Mouse (Mus musculus) megakaryocyte, embryonic 14.5 days (primary cell): ENCODE measurements around the gene Pfn3. TPM values are rescaled to one million over a fixed set of nuclear protein-coding genes. Genes with fewer than 3 reads are reported as not detected.

Source experiments
- H3K27me3 ChIP-seq: replicated peaks from 2 replicates; pipeline ENCODE3; 2012; ENCODE audit warnings: inconsistent platforms
- H3K36me3 ChIP-seq: replicated peaks from 2 replicates; pipeline ENCODE3; 2012; ENCODE audit warnings: low read length, inconsistent platforms, mixed read lengths
- H3K4me1 ChIP-seq: 2 replicates; pipeline ENCODE4 v1.6.1; 2012; ENCODE audit warnings: inconsistent platforms
- H3K4me3 ChIP-seq: replicated peaks from 2 replicates; pipeline ENCODE3; 2012; ENCODE audit warnings: moderate library complexity, mild to moderate bottlenecking, inconsistent platforms
- H3K9me3 ChIP-seq: 2 replicates; pipeline ENCODE4 v1.6.1; 2012; ENCODE audit warnings: inconsistent platforms
- FLI1 ChIP-seq: IDR thresholded peaks from 2 replicates; pipeline ENCODE4 v1.6.1; 2012; ENCODE audit warnings: low read length, inconsistent platforms, mixed read lengths
- GATA1 ChIP-seq: IDR thresholded peaks from 3 replicates; pipeline ENCODE4 v1.6.1; 2012; ENCODE audit warnings: mixed read lengths, low read length, inconsistent platforms, borderline replicate concordance
- polyA plus RNA-seq: library from polyadenylated mRNA; stranded (reverse); fragments of >175 nt; gene quantifications from 2 replicates; pipeline ENCODE4 v1.2.3, GENCODE M21; 2012; ENCODE audit warnings: low replicate concordance; ENCODE audit not compliant: insufficient read depth

Gene Pfn3
- polyA plus RNA-seq, 1 experiment = not detected

DNA sequence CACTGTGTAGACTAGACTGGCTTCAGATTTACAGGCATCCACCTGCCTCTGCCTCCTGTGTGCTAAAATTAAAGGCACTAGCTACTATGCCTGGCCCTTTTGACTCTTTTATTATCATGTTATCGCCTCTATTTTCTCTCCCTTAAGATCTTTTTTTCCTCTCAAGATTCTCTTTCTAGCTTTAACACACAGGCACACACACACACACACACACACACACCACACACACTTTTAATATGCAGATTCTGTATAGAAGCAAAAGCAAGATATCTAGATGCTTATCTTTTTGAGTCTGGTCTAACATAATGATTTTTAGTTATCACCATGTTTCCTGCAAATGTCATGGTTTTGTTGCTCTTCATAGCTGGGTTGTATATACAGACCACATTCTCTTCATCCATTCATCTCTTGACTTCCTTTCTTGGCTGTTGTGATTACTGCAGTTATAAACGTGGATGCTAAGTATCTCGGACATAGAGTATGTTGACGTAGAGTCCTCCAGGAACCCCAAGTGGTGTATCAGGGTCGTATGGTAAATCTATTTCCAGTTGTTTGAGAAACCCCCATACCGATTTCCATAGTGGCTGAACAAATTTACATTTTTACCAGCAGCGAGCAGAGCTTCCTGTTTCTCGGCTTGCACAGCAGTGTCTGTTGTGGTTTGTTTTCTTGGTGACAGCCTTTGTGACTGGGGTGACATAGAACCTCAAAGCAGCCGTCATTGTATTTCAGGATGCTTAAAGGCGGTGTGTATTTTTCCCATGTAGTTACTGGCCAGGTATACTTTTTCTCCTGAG, 17.1 kb upstream of the Pfn3 start:
- TF ChIP-seq GATA1 = no peak
- no peak for TF ChIP-seq FLI1
- Histone ChIP-seq H3K4me1 (peaks cover 38% of the 10 kb centered on the region), H3K9me3 (peaks cover 3% of the 10 kb centered on the region; the same call in 1 of the 2 replicates), H3K27me3 (peaks cover 5% of the 10 kb centered on the region), H3K36me3 (no peaks in the 10 kb centered on the region), H3K4me3 (peak overlapping the region; percentile 72)

DNA sequence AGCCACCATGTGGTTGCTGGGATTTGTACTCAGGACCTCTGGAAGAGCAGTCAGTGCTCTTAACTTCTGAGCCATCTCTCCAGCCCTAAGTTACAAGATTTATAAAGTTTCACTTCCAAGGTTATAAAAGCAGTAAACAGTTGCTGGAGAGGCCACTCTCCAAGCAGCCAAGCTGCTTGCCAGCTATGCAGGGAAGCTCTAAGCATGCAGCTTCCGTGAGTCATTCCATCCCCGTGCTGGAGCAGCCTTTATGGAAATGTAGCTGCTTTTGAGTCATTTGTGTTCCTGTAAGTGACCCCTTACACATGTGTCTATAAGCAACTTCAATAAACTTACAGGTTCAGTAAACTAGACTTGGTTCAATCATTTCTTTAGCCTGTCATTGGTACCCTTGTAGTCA, 15.5 kb upstream of the Pfn3 start:
- Histone ChIP-seq H3K27me3 (peaks cover 19% of the 10 kb centered on the region), H3K36me3 (no peaks in the 10 kb centered on the region), H3K9me3 (peaks cover 3% of the 10 kb centered on the region; the same call in 1 of the 2 replicates), H3K4me3 (no peak overlapping the region), H3K4me1 (peaks cover 38% of the 10 kb centered on the region)
- TF ChIP-seq GATA1 (no peak), FLI1 (no peak)

- no peaks in the 10 kb centered on the region for H3K36me3 ChIP-seq
- H3K4me3 ChIP-seq = peak overlapping the region; percentile 84
- TF ChIP-seq GATA1 (no peak), FLI1 (no peak)
- peaks cover 3% of the 10 kb centered on the region; the same call in 1 of the 2 replicates for H3K9me3 ChIP-seq
- H3K4me1 ChIP-seq = peaks cover 38% of the 10 kb centered on the region
- peaks cover 22% of the 10 kb centered on the region for H3K27me3 ChIP-seq
These were observed 14.3 kb upstream of the Pfn3 start for GRCm38 (mm10) chr13:55429226-55429888.

- no peak within 1 kb of the TSS for H3K4me3 ChIP-seq
- peaks cover 3% of the 10 kb centered on the region; the same call in 1 of the 2 replicates for H3K9me3 ChIP-seq
- TF ChIP-seq GATA1 = no peak
- TF ChIP-seq FLI1 = no peak
- peaks cover 43% of the 10 kb centered on the region for H3K27me3 ChIP-seq
- peaks cover 19% of the 10 kb centered on the region for H3K4me1 ChIP-seq
- no peaks in the 10 kb centered on the region for H3K36me3 ChIP-seq
These were observed 11.6 kb upstream of the Pfn3 start, which contains the start of gene F12 for GRCm38 (mm10) chr13:55426613-55427012. F12 (minus strand) TSS chr13:55426793.

- H3K27me3 ChIP-seq = peaks cover 74% of the 10 kb centered on the region
These were observed 6.1 kb upstream of the Pfn3 start for GRCm38 (mm10) chr13:55420933-55421800.

GRCm38 (mm10) chr13:55420018-55420932, 5.2 kb upstream of the Pfn3 start:
- Histone ChIP-seq H3K4me1 (peaks cover 40% of the 10 kb centered on the region), H3K36me3 (no peaks in the 10 kb centered on the region), H3K4me3 (peak overlapping the region; percentile 70), H3K27me3 (peaks cover 69% of the 10 kb centered on the region), H3K9me3 (peaks cover 11% of the 10 kb centered on the region)
- TF ChIP-seq GATA1 (no peak), FLI1 (no peak)

More at GRCm38 (mm10) chr13:55420933-55421800, 6.1 kb upstream of the Pfn3 start:
- Histone ChIP-seq H3K9me3 (peaks cover 11% of the 10 kb centered on the region), H3K36me3 (no peaks in the 10 kb centered on the region), H3K4me3 (peak overlapping the region; percentile 87), H3K4me1 (peaks cover 40% of the 10 kb centered on the region)
- TF ChIP-seq GATA1 (no peak), FLI1 (no peak)

DNA sequence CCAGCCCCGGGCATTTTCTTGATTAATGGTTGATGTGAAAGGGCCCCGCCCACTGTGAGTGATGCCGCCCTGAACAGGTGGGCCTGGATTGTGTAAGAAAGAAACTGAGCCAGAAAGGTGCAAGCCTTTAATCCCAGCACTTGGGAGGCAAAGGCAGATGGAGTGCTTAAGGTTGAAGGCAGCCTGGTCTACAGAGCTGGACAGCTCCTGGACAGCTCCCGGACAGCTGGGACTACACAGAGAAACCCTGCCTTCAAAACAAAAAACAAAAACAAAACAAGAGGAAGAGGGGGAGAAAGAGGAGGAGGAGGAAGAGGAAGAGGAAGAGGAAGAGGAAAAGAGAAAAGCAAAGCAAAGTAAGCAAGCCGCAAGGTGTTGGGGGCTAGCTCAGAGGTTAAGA, 4.1 kb upstream of the Pfn3 start:
- Histone ChIP-seq H3K27me3 (peaks cover 78% of the 10 kb centered on the region), H3K36me3 (no peaks in the 10 kb centered on the region), H3K9me3 (peaks cover 18% of the 10 kb centered on the region), H3K4me1 (peaks cover 49% of the 10 kb centered on the region), H3K4me3 (no peak overlapping the region)
- no peak for TF ChIP-seq FLI1
- no peak for TF ChIP-seq GATA1

- H3K4me3 ChIP-seq = peak overlapping the region; percentile 79
- H3K36me3 ChIP-seq = no peaks in the 10 kb centered on the region
- peaks cover 18% of the 10 kb centered on the region for H3K9me3 ChIP-seq
- TF ChIP-seq GATA1 (no peak), FLI1 (no peak)
- H3K4me1 ChIP-seq = peaks cover 57% of the 10 kb centered on the region
- H3K27me3 ChIP-seq = peaks cover 78% of the 10 kb centered on the region
These were observed 3.0 kb upstream of the Pfn3 start for GRCm38 (mm10) chr13:55418004-55418403.
